Mouse (Mus musculus) brain, adult 2 months (tissue): ENCODE measurements around the gene Gm5447.

Experiments used
- DNase-seq: peaks from one replicate; pipeline ENCODE4 v3.0.0; 2011; ENCODE audit warnings: low read depth, low spot score

Gene Gm5447

GRCm38 (mm10) chr13:30973501-30974246 lies at the start of gene Gm5447, which contains the start of gene Exoc2:
Gene Gm5447 (plus strand): TSS chr13:30974204.
Gene Exoc2 (minus strand): TSS chr13:30974093.
- DNase-seq = peak; percentile 95

DNA sequence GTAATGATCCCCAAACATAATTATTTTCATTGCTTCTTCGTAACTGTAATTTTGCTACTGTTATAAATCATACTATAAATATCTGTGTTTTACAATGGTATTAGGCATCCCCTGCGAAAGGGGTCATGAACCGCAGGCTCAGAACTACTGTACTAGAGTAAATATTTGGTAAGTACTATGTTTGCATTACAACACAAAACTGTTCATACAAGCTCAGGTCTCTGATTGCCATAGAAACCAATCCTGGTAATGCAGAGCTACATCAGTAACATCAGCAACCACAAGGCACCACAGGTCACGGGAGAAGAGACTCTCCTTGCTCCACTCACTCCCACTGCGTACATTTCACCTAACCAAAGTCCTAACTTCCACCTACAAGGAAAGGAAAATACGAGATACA lies 49.7 kb upstream of the Gm5447 start:
- no peak for DNase-seq

- no peak for DNase-seq
Observed at GRCm38 (mm10) chr13:30929119-30929518, 44.9 kb upstream of the Gm5447 start.

DNA sequence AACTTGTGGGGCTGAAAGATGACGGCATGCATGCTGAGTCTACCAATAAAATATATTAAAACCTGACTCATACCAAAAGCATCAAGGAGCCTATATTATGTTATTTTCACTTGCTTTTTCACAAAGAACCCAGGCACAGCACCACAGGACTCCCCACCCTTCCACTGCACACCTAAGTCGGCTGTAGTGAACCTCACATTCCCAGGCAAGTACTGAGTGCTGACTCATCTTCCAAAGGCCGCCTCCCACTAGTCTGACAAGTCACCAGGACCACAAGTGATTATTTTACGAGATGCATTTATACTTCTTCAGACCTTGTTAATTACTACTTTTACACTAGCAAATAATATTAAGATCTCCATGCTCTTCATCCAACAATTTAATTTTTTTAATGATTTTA lies 42.4 kb upstream of the Gm5447 start:
- peak; percentile 46 for DNase-seq

- DNase-seq = no peak
Observed at GRCm38 (mm10) chr13:30932972-30933371, 41.0 kb upstream of the Gm5447 start.

GRCm38 (mm10) chr13:30945788-30946187 lies 28.2 kb upstream of the Gm5447 start:
- DNase-seq = peak; percentile 33

DNA sequence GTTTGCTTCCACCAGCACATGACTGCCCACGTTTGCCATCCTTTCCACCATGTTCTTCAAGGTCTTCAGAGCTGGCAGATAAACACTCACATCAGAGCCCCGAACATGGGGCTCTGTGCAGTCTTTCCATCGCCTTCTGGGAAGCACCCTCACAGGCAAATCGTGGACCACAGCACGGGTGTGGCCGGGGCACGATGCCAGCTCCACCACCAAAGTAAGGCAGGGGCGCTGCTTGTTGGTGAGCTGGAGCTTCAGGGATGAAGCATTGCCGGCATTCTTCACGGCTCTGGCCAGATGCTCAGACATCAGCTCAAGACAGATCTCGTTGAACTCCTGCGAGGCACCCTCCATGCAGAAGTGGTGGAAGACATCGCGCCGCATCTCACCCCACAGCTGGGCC lies 26.9 kb upstream of the Gm5447 start:
- DNase-seq = no peak

DNA sequence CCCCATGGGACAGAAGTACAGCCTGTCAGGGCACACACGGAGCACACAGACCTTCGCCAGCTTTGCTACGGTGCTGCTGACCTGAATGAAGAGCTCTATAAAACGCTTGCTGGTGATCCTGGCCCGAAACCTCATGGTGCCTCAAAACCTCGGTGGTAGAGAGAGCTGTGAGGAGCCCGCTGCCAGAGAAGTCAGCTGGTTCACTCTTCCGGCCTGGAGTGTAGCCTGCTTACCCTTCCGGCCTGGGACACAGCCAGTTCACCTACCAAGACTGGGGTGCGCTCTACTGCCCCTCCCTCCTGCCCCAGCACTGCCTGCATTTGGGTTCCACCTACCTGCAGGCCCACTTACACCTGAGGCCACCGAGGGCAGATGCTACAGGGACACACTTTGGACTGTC lies 26.5 kb upstream of the Gm5447 start, which contains the start of gene Hus1b:
TSS of gene Hus1b (minus strand) at position 220 of the 400 bp plus-strand sequence.
- no peak for DNase-seq

DNA sequence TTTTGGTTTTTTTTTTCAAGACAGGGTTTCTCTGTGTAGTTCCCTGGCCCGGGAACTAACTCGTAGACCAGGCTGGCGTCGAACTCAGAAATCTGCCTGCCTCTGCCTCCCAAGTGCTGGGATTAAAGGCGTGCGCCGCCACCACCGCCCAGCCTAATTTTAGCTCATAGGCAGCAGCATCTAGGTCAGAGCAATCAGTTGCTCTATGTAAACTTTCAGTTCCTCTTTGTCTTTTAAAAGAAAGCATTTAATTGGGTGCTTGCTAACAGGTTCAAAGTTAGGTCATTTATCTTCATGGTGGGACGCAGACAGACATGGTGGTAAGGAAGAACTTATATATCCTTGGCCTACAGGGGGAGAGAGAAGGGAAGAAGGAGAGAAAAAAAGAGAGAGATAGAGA lies 24.8 kb upstream of the Gm5447 start:
- DNase-seq = no peak

DNA sequence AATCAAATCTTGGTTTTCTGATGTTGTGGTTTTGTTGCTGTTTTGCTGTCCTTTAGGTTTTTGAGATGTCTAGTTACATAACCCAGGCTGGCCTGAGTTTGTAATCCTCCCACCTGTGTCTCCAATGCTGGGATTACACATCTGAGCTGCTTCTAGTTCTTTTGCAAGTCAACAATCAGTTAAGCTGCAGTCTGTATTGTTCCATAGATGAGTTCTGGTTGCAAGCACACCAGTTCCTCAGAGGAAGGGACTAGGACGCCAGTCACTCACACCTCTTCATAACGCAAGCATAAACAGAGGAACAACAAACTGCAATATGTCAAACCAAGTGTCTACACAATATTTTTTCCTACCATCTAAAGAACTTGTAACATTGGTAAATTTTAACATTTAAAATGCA lies 22.0 kb upstream of the Gm5447 start:
- no peak for DNase-seq

DNA sequence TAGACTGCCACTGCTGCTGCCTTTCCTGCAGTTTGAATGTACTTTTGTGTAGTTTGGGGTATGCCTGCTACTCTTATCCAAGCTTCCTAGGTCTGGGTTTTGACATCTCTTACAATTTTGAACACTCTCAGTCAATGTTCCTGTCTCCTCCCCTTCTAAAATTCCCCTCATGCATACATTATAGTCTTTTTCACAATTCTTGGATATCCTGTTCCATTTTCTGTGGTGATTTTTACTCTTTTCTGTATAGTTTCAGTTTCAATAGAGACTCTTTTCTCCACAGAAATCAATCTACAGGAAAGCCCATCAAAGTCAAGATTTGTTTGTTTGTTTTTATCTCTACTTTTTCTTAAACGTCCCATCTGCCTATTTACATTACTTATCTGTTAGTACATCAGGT lies 20.4 kb upstream of the Gm5447 start:
- DNase-seq = no peak

DNA sequence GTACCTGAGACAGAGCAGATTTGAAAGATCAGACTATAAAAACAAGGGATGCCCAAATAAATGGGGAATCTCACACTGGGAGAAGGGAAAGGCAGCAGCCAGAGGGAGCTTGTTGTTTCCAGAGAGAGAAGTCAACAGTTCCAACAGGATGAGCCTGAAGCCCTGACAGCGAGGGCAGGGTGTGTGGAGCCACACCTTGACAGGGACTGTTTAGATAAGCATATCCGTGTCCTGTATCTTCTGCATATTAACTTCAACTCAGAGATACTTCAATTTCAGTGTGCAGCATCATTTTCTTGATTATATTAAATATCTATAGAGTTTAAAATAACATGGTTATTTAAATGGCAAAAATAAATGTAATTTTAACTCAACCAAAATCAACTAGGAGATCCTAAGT lies 13.3 kb upstream of the Gm5447 start:
- no peak for DNase-seq

- DNase-seq = no peak
Observed at GRCm38 (mm10) chr13:30961932-30962331, 12.1 kb upstream of the Gm5447 start.

DNA sequence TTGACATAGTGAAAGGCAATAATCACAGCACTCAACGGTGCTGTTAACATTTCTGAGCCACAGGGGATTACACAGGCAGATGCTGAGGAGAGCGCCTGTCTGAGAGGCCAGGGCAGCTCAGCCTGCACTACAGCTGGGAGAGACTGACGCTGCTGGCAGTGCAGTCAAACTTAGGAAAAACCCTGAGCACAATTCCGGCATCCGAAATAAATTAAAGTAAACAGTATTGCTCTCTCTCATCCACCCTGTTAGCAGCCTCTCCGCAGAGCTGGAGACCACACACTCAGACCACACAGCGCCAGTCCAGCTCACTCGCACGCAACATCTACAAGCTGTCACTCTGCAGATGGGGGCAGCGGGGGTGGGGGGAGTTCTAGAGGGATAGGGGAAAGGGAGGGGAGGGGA lies 7.5 kb upstream of the Gm5447 start:
- peak; percentile 17 for DNase-seq

GRCm38 (mm10) chr13:30968311-30968710 lies 5.7 kb upstream of the Gm5447 start:
- peak; percentile 63 for DNase-seq

DNA sequence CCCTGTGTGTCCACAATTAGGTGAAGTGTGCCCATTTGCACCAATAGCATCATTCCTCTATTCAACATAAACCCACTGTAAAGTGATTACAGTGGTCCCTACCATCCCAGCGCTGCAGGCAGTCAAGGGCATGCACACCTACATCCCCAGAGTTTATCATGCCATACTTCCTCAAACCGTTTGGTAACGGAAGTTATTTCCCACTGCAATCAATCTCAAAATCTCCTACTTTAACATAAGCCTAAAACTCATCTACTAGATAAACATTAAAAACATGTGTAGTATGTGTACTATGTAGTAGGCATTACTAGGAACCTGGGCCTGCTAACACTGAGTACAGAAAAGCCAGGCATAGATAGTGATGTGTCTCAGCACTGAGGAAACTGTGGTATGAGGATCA lies 3.0 kb upstream of the Gm5447 start:
- DNase-seq = no peak

DNA sequence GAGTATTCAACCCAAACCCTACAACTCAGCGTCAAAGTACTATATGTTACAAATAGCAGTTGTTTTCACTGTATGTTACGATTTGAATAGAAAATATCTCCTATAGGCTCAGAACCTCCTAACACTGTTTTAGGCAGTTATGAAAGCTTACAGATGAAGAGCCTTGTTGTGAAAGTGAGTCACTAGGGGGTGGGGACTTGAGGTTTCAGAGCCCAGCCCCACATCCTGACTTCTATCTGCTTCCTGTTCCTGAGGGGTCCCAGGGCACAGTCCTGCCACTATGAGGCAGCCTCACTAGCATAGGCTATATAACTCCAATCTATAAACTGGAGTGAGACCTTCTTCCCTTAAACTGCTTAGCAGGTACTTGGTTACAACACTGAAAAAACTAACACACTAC lies 1.9 kb upstream of the Gm5447 start:
- no peak for DNase-seq

DNA sequence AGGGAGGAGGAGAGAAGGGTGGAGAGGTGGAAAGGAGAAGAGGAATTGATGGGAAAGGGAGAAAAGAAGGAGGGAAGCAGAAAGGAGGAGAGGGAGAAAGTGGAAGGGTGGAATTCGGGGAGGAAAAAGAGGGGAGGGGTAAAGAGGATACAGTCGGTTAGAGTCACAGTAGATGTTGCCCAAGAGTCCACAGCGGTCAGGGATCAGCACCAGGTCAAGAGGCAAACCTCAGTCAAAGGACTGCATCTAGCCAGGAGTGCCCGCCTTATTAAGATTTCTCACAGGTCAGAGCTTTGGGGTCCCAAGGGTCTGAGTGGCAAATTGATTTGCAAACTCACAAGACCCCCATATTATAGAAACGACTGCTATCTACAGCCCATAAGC lies 235 bp downstream of the Gm5447 start:
- DNase-seq = no peak

DNA sequence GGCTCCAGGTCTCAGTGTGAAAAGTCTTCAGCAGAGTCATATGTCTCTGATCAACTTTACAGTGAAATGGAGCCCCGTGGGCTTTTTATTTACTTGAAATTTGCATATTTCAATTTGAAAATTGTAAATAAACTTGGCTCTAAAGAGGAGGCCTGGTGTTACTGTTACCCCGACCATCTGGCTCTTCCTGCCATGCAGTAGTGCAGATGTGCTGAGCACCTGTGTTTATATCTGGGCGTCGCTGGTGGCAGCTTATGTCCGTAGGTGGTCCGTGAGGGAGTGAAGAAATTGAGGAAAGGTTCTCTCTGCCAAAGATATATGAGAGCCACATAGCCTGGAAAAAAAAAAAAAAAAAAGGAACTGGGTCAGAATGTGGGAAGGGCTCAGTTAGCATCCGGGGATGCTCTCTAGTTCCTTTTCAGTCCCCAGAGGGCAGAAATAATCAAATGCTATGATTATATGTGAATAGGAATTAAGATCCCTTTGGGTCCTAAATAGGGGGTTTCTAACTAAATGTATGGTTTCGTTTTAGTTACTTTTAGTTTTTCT lies 2.6 kb downstream of the Gm5447 start:
- DNase-seq = peak; percentile 27

DNA sequence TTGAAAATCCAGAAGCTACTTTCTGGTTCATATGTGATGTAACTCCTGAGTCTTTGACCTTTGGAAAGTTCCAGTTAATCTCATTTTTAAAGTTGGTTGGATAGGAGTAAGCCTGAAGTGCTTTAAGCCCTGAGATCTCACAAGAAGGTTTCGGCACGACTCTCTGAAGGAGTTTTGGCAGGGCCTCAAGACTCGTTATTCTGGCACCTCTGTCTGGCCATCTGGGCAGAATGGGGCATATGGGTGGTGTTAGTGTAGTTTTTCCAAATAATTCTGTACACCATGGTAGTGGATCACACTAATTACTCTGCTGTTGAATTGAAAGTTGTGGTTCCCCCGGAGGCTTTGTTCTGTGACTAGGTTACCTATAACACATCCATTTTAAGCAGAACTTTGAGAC lies 4.2 kb downstream of the Gm5447 start:
- DNase-seq = peak; percentile 45

DNA sequence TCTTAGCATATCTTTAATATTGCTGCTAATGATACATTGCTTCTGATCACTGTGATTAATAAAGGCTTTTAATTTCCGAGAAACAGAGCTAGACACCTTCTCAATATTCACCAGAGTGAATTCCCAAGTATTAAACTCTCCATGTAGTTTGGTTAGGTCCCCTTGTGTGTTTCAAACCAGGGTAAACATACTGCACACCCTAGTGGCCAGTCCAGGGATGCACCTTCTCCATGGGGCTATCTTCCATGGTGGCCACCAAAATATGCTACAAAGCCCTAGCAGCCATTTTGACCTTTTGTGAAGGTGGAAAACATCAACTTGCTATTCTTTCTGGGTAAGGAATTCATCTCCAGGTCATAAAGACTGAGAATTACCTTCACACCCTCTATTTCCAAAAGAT lies 7.7 kb downstream of the Gm5447 start:
- DNase-seq = peak; percentile 31

- no peak for DNase-seq
Observed at GRCm38 (mm10) chr13:30985275-30985597, 11.2 kb downstream of the Gm5447 start.

DNA sequence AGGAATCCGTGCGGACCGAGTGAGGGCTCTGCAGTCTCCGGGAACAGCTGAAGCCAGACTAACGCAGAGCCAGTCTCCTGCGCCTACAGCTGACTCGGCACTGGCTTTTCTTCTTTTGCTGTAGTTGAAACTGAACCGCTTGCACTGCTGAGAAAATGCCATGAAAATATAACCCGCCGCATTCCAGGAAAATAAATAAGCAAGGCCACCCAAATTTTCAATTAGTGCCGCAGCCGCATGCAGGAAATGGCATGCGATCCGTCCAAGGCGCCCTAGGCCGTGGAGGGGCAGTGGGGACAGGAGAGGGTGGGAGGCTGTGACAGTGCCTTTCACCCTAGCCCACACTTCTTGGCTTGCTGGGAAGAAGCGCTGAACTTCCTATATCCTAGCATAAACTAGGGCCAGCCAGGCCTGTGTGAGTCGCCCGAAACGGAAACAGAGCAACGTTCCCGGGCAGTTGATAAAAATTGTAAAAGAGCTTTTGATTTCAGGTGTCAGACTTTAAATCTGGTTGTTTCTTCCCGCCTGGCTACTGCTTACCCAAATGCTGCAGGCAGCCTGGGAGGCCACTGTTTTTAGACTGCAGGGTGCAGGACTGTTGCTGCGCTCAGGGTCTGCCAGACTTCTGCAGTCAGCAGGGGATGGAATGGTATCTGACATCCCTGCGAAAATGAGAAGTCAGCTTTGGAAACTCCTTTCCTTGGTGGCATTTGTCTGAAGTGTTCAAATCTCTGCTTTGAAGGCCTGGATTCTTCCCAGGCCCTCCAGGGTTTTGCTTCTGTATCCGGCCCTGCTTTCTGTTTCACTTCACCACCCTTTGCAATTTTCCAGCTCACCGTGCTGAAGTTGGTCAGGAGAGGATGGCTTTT lies 11.8 kb downstream of the Gm5447 start:
- peak; percentile 85 for DNase-seq
